Mouse (Mus musculus) cerebellum, adult 9-10 months (tissue): ENCODE measurements around the gene Fbxl16.
"Not testable (repeated sequence)": the region's sequence is repeated elsewhere in the genome, so short reads cannot be mapped to it uniquely, and the experiment has no call there.

Experiments used
- DNase-seq: peaks from one replicate; pipeline ENCODE4 v3.0.0; 2022

Gene Fbxl16

DNA sequence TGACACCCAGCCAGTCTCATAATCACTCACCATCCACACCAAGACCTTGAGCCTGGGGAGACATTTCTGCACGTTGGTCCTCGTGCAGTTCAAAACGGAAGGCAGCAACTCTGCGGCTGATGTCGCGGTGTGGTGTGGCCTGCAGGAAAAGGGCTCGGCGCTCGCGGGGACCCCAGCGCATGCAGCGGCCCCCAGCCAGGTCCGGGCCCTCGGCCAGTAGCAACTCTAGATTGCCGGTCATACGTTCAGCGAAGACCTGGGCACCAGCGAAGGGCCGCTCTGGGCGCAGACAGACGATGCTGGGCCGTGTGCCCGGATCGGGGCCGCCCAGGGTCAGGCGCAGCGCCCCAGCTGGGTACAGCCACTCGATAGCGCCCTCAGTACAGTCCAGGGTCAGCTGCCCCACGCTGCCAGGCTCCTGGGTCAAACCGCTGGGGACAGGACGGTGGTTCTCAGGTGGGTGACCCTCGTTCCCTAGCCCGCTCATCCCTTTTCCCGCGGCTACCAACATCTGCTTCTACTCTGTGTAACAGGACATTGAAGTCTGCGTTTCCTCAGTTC, 12.6 kb upstream of the Fbxl16 start:
- no peak for DNase-seq

DNA sequence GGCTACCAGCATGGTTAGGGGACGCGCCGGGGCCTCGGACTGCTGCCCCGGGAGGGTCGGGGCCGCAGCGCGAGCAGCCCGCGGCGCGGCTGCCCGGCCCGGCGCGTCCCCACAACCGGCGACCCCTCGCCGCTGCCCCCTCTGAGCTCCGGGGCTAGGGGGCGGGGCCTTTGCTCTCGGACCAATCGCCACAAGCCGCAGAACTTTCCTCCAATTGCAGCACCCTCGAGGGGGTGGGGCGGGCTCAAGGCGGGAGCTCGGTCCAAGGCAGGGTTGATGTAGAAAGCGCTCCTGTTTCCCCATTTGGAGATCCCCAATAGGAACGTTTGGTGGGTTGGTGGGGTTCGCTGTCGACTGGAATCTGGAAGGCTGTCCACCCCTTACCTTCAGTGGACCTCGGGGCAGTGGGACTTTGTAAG, 11.9 kb upstream of the Fbxl16 start, which contains the start of gene Metrn:
TSS of gene Metrn (minus strand) at position 186 of the 419 bp plus-strand sequence.
- no peak for DNase-seq

DNA sequence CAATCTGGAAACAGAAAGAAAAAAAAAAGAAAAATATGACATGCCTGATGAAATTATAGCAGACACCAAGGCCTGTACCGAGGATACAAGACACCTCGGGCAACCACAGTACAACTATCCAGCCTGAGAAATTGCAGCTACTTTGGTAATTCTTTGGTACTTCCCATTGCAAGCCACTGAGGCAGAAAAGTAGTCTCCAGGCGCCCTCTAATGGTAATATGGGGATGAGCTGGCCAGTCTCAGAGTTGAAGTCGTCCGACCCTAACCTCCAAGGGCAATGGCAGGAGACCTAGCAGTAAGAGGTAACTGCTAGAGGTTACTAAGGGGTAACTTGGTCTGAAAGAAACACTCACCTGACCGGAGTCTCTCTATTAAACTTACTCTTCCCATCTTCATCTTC, 7.9 kb upstream of the Fbxl16 start:
- DNase-seq = peak; percentile 86

DNA sequence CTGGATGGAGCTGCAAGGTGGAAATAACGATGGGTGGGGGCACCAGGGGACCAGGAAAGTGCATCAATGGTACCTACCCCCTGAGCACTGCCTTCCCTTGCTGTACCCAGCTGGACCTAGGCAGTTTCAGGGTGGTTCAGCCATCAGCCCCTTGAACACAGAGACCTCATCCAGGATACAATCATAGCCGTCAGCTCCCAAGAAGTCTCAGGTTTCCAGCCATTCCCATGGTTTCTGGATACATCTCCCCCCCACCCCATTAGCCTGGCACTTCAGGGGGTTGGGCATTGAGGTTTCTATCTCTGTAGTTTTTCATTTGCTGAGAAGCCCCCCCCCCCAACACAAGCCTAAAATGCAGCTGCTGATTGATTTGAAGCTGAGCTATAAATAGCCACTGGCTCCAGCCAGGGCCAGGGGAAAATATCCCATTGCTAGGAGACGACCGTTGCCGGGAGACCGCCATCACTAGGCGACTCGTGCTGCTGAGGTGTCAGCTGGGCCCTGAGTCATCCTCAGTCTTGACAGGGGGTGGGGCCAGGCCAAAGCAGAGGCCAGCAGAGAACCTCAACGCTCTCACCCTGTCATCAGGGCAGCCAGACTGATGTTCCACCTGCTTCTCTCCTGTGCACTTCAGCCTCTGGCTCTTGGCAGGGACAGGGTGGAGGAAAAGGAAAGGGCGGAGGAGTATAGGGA, 5.9 kb upstream of the Fbxl16 start:
- no peak for DNase-seq

DNA sequence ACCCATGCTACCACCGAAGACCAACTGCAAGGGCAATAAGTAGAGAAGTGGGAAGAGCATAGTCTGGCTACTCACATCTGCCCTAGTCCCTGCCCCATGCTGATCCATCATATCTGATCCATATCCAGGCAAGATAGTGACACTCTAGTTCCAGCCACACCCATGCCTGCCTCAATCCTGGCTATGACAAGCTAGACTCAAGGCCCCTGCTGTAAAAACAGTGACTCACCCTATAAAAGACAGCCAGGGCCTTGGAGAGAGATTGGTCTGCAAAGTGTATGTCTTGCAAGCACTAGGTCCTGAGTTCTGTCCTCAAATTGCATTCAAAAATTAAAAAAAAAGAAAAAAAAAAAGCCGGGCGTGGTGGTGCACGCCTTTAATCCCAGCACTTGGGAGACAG, 2.4 kb upstream of the Fbxl16 start:
- no peak for DNase-seq

DNA sequence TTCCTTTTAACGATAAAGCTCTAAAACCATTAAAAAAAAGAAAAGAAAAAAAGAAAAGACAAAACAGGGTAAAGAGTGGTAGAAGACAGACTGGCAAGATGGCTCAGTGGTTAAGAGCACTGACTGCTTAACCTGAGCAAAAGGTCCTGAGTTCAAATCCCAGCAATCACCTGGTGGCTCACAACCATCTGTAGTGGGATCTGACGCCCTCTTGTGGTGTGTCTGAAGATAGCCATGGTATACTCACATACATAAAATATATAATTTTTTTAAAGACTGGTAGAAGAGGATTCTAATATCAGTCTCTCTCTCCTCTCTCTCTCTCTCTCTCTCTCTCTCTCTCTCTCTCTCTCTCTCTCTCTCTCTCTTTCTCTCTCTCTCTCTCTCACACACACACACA, 1.4 kb upstream of the Fbxl16 start:
- DNase-seq = not testable (repeated sequence)

DNA sequence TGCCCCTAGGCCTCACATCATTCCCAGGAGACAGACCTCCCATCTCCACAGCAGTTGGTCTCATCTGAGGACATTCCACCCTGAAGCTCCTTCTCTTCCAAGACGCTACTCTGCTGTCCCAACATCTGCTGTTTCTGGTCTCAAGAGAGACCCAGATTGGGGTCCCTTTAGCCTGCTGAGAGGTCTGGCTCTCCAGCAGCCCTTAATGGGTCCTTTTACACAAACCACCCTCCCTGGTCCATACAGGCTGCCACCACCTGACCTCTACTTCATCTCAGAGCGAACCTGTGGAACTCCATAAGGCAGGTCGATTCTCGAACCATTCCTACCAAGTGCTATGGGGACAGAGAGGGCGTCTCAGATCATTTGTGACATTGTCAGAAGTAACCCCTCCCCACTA, 857 bp upstream of the Fbxl16 start:
- DNase-seq = peak; percentile 65

DNA sequence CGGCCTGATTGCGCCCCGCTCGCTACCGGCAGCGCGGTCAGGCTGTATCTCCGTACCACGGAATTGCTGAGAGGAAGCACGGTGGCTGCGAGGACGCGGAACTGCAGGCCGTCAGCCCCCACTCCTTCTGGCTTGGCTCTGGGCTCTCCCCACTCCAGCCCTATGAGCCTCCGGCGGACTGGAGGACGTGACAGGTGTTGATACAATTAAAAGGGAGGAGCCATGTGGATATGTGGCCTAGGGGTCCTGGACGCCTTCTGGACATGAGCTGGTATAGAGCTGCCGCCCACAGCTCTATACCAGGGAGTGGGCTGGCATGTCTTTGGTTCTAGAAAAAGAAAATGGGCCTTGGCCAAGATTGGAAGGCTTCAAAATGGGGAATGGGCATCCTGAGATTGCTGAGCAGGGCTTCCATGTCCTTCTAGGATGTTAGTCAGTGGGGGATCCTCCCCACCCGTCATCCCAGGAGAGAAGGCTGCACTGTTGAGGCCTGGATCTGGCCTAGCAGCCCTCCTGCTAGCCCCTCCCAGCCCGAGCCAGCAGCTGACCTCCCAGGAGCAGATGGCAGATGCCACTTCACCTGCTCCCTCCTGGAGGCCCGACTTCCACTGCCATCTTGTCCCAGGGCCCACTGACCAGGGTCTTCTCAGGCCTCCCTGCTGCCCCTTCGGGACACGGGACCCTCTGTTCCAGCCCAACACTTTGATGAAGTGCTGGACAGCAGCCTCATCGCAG, 888 bp downstream of the Fbxl16 start:
- peak; percentile 86 for DNase-seq

DNA sequence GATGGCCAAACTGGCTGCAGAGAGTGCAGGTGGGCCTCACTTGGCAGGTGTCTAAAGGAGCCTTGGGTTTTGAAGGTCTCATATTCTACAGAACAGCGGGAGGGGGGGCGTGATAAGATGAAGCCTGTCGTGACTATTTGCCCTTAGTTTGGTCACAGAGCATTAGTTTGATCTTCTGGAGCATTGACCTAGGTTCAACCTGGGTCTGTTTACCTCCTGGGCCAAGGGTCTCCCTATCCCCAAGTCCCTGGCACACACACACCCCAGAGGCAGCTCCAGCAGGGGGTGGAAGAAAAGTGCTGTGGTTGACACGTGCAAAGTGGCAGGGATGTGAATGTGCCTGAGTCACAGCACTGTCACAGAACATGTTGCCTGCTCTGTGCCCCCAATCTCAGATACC, 2.0 kb downstream of the Fbxl16 start:
- DNase-seq = peak; percentile 63

DNA sequence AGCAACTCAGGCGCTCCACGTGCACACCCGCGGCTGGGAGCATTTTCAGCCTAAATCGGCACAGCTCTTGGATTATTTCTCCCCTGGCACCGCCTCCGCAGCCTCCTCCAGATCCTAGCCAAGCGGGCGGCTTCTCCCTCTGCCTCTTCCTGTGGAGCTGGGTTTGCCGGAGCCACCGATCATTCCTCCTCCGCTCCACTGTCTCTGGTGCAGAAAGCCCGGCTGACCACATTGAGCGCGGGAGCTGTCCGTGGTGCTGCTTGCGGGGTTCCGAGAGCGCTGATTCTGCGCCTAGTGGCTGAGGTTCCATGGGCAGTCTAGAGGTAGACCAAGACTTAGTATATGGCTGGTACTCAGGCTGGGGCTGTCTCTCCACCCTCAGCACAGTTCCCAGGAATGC, 4.6 kb downstream of the Fbxl16 start:
- DNase-seq = peak; percentile 68

DNA sequence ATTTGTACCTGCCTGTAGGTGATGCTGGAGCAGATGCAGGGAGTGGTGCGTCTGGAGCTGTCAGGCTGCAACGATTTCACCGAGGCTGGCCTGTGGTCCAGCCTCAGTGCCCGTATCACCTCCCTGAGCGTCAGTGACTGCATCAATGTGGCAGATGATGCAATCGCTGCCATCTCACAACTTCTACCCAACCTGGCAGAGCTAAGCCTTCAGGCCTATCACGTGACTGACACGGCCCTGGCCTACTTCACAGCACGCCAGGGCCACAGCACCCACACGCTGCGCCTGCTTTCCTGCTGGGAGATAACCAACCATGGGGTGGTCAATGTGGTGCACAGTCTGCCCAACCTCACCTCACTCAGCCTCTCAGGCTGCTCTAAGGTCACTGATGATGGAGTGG, 8.8 kb downstream of the Fbxl16 start:
- DNase-seq = no peak

DNA sequence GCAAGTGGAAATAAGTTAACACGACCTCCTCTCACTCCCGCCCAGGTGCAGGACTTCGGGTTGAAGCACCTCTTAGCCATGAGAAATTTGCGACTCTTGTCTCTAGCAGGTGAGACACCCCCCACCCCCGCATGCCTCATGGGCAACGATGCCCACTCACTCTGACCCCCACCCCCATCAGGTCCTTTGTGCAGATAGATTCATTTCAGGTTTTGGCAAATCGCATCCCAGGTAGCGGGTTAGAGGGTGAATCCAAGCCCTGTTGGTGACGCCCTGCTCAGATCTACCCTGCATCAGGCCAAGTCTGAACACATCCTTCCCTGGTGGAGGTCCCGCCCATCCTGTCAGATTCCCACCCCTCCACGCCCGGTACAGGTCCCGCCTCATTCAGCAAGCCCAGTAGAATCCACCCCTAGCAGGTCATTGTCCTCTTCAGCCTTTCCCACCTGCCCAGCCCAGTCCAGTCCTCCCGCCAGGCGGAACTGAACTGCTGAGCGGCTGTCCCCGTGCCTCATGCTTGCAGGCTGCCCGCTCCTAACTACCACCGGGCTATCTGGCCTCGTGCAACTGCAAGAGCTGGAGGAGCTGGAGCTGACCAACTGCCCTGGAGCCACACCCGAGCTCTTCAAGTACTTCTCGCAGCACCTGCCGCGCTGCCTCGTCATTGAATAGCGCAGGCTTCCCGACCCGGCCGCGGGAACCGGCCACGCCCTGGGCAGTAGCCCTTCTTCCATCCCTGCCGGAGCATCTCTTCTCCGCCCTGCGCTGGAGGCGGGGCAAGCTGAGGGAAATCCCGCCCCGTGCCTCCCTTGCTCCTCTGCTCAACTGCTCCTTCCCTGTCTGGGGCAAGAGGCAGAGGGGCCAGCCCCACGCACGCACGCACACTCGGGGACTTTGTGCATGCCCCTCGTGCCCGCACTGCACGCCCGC, 10.2 kb downstream of the Fbxl16 start:
- DNase-seq = no peak

DNA sequence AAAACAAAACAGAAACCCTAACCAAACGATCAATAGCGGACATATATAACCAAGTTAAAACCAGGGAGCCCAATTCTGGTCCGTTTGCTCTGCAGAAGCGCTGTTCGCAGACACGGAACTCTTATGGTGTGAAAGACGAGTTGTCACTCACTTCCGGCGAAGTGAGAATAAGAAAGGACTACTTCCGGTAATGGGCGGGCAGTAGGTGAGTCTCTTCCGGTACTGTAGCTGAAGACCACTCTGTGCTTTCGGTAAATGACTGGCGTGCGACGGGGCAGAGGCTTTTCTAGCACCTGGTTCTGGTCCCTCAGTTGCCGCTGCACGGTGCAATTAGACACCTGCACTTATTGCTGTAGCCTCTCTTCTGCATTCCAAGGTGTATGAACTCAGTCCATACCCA, 14.6 kb downstream of the Fbxl16 start, which contains the start of gene Wdr24:
TSS of gene Wdr24 (plus strand) at position 176 of the 400 bp plus-strand sequence.
- DNase-seq = peak; percentile 88

DNA sequence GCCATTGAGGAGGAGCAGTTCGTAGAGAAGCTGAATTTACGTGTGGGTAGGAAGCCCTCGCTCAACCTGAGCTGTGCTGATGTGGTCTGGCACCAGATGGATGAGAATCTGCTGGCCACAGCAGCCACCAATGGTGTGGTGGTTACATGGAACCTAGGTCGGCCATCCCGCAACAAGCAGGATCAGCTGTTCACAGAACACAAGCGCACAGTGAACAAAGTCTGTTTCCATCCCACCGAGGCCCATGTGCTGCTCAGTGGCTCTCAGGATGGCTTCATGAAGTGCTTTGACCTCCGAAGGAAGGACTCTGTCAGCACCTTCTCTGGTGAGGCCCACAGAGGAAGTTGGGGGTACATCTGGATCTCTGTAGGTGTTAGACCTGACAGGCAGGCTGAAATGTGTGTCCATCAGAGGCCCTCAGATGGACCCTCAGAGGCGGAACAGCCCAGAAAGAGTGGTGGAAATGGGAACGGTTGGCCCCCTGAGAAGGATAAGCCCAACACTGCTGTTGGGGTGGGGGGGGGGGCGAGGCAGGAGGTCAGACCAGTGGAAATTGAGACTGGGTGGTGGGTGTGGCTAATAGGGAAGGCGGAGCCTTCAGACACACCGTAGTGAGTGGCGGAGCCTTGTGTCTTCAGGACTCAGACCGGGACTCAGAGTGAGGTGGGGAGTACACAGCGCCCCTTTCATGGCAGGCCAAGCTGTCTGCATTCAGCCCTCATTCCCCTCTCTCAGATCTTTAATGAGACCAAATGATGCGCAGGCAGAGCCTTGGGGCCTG, 15.7 kb downstream of the Fbxl16 start:
- no peak for DNase-seq

DNA sequence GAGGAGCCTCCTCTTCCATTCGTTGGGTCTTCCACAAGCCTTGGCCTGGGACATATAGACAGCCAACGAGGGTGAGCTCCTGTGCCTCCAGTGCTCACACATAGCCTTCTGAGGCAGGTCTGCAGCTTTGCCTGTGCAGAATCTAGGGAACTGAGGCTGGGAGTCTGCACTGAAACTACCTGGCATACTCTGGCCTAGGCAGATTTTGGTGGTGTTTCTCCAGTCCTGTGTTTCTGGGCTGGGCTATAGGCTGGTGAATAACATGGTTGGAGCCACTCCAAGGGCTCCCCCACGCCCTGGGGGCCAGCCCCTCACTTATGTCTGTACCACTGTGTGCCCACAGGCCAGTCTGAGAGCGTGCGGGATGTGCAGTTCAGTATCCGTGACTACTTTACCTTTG, 16.4 kb downstream of the Fbxl16 start:
- DNase-seq = no peak

DNA sequence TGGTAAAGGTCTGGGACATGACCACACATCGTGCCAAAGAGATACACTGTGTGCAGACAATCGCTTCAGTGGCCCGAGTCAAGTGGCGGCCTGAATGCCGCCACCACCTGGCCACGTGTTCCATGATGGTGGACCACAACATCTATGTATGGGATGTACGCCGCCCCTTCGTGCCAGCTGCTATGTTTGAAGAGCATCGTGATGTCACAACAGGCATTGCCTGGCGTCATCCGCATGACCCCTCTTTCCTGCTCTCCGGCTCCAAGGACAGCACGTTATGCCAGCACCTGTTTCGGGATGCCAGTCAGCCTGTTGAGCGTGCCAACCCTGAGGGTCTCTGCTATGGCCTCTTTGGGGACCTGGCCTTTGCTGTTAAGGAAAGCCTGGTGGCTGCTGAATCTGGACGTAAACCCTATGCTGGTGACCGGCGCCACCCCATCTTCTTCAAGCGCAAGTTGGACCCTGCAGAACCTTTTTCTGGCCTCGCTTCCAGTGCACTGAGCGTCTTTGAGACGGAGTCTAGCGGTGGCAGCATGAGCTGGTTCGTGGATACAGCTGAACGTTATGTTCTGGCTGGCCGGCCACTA, 17.2 kb downstream of the Fbxl16 start:
- DNase-seq = no peak

DNA sequence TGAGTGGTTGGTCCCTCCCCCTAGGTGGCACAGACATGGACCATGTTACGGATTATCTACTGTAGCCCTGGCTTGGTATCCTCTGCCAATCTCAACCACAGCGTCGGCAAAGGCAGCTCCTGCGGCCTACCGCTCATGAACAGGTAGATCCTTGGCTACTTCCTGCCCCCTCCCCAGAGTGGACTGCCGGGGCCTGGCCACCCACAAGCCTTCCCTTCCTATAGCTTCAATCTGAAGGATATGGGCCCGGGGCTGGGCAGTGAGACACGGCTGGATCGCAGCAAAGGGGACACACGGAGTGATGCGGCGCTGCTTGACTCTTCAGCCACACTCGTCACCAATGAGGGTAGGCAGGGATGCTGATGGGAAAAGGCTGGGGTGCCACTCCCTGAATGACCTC, 18.1 kb downstream of the Fbxl16 start:
- DNase-seq = no peak

DNA sequence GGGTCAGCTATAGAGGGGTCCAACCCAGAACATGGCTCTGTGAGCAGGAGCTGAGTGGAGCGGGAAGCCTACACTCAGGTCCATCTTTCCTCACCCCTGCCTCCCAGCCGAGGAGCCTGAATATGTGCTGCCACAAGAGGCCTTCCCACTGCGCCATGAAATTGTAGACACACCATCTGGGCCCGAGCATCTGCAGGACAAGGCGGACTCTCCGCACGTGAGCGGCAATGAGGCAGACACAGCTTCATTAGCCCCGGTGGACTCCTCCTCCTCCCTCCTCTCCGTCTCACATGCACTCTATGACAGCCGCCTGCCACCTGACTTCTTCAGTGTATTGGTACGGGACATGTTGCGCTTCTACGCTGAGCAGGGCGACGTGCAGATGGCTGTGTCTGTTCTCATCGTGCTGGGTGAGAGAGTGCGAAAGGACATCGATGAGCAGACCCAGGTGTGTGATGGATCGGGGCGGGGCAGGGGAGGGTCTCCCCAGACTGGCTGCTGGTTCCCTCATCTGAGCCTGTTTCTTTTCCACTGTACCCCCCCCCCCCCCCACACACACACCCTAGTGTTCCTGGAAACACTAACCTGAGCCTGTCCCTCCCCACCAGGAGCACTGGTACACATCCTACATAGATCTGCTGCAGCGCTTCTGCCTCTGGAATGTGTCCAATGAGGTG, 18.8 kb downstream of the Fbxl16 start:
- no peak for DNase-seq

DNA sequence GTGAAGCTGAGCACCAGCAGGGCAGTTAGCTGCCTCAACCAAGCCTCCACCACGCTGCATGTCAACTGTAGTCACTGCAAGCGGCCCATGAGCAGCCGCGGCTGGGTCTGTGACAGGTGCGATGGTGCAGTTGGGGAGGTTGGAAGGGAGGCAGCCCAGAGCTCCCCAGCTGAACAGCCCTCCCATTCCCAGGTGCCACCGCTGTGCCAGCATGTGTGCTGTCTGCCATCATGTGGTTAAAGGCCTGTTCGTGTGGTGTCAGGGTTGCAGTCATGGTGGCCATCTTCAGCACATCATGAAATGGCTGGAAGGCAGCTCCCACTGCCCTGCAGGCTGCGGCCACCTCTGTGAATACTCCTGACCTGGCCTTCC, 19.3 kb downstream of the Fbxl16 start:
- no peak for DNase-seq

DNA sequence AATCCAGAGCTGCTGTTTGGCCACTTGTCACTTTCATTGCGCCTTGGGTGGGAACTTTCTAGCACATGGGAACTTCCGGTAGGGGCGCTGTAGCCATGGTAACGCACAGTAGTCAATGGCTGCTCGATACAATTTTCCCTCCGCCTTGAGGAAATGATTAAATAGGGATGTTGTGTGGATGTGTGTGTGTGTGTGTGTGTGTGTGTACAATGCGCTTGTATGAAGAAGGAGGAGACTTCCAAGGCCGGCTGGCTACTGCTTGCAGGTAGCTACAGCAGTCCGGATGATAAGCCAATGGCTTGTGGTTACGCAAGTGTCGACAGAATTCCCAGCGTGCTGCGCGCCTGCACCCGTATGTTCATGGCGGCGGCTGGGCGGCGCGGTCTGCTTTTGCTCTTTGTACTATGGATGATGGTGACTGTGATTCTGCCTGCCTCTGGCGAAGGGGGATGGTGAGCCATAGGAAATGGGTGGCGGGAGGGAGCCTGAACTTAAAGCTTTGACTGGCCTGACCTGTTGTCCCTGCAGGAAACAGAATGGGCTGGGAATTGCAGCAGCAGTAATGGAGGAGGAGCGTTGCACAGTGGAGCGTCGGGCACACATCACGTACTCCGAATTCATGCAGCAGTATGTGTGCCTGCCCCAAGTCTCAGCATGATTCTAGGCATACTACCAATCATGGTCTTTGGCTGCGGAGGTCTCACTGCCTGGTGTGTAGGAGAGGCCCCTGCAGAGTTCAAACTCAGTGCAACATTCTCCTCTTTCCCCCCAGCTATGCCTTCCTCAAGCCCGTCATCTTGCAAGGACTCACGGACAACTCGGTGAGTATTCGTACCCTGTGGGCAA, 20.1 kb downstream of the Fbxl16 start, which contains the start of gene Jmjd8:
TSS of gene Jmjd8 (plus strand) at position 156 of the 846 bp plus-strand sequence.
- DNase-seq = peak; percentile 85
